Mouse (Mus musculus): Measurements from ENCODE around the gene Clps.

DNA sequence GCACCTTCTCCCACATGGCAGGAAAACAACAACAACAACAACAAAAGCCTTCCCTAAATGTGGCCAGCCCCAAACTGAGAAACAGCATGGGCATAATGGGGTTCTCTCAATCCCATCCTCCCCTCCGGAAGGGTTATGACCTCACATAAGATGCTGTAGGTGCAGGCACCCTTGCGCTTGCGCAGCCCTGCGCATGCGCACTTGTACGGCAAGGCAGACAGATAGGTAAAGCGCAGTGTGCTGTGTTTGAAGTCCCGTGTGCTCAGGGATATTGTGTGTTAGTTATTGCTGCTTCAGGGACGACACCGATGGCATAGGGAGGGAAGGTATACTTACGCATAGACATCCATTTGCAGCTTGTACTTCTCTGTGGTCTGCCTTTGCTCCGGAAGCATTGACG is 27.2 kb downstream of the Clps start:
- TF ChIP-seq CTCF (conservative IDR thresholded peaks at IDR 0.05; ENCODE audit: insufficient read depth, insufficient read length, low read depth, low read length) (no peak), POLR2A (IDR thresholded peaks at IDR 0.05; ENCODE audit: low read depth, low read length) (no peak)

Data from kidney, adult 2 months (tissue).